Mouse (Mus musculus) neutrophil, adult 83 days (primary cell): Measurements from ENCODE around the gene Kazn. TPM values are rescaled to one million over a fixed set of nuclear protein-coding genes. Genes with fewer than 3 reads are reported as not detected.

Source experiments
- total RNA-seq, 2 experiments: library from RNA; stranded (reverse); gene quantifications; one replicate each; pipeline ENCODE4 v1.2.4; 2023

The Kazn gene
- total RNA-seq = not detected

DNA sequence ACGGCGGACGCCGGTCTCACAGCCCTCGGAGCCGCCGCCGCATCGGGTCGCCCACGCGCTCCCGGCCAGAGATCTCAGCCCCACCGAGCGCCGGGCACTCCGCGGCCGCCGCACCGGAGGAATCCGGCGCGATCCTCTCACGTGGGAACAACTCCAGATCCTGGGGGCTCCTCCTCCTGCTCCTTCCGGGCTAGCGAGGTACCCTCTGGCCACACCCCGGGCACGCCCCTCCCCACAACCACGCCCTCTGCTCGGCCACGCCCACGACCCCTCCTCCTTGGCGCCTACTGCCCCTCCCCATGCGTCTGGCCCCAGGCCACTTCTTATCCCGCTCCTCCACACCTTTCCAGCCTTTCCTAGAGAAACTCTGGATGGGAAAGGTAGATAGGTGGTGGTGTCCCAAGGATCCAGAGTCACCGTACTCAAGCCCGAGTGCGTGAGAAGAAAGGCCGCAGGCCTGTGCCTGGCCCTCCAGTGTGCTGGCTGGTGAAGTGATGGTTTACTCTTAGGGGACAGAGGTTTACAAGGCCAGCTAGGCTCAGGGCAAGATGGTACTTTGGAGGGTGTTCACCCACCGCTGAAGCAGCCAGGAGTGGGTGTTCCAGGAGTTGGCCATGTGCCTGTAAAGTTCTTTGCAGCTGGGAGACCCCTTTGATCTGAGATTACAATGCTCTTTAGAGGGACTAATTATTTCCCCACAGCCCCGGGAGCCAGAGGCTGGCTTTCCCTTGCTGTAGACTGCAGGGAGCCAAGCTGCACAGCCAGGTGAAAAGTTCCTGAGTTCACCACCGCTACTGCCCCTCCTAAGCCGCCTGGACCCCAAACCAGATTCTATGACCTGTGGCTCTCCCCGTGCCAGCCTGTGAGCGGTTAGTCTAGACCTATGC lies at the start of gene Kazn:
Gene Kazn, minus strand, starts transcription at position 162 of the 887 bp plus-strand sequence.

DNA sequence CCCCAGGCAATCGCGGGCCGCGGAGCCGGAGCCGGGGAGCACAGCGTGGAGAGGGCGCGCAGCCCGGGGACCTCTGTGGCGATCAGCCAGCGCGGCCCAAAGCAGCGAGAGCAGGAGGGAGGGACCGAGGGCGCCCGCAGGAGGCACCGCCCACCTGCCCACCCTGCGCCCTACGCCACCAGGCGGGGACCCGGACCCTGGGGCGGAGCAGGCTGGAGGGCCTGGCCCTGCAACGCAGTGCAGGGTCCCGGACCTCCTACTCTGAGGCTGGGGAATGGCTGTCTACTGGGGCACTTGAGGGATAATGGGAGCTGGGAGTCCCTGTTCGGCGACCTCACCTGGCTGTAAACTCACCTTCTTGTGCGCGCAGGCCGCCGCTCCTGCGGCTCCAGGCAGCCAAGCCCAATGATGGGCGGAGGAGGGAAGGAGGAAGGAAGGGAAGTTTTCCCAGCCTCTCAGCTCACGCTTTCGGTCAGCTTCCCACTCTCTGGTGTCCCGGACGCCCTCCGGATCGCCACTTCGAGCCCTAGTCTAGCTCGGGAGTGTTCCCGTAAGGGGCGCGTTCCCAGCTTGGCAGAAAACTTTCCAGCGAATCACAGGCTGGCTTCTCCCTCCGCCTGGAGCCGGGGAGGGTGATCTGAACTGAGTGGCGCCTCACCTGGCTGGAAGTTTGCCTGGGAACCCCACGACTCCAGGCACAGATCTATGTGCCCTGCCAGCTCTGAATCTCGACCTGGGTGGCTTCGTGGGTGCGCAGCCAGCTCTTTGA lies 154.9 kb downstream of the Kazn start, which contains the start of gene Tmem51:
Gene Tmem51, minus strand, starts transcription at position 174 of the 769 bp plus-strand sequence.

Other genes starting within 250 kb of the Kazn start
- not detected for gene Fhad1, start 224.3 kb downstream of the Kazn start, total RNA-seq
- 10 to 100 TPM in 1 of 2 experiments, 1 to 10 TPM in 1; 9.5 to 10.7 TPM for gene Tmem51, start 155.1 kb downstream of the Kazn start, total RNA-seq